Comparison of ENCODE assay signal across 10 mouse cellular contexts in the genomic region with DNA sequence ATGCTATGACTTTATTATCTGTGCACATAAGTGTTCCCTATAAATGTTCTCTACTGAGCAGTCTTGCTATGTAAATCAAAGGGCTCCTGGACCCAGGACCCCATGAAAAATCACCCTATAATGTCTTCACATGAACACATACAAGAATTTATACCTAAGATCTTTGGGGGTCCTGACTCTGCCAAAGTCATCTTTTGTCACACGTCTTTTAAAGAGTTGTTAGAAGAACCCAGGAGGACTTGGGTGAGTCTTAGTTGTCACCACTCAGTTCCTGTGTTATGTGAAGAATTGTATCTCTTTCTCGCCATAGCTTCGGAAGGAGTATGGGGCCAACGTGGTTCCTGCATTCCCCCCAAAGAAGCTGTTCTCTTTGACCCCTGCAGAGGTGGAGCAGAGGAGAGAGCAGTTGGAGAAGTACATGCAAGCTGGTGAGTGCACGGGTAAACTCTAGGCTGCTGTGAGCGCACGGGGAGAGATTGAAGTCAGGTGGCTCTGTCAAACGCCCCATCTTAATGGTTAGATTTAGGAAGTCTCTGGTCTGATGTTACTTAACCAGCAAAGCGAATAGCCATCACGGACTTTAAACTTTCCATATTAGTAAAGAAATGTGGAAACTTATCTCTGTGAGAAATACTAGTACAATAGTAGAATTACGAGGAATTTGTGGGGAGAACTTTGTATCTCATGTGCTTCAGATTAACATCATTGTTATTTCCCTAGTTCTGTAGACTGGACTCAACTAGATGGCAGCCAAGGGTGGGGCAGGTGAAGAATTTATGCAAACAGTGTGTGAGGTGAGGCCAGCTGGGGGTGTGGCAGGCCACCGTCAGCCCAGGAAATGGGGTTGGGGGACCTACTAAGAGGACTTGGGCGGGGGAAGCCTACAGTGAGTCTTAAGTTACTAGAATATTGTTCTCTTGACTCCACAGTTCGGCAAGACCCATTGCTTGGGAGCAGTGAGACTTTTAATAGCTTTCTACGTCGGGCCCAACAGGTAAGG. TPM values are rescaled to one million over a fixed set of nuclear protein-coding genes. Genes with fewer than 3 reads are reported as not detected.
DNase-seq lines count a peak whose midpoint lies in the region; ATAC-seq and TF ChIP-seq lines count a peak whose summit lies in the region.
"Had no signal": no experiment of that assay in that cellular context is flagged by ENCODE, and none has a peak within 500 bp of the region (broad histone marks: within the 10 kb centered on the region; RNA-seq: fewer than 3 reads in every experiment).

No protein-coding gene starts in this region.

- no peaks in the 10 kb centered on the region for H3K9me3 ChIP-seq in forebrain, embryonic 11.5 days (ENCODE audit: control insufficient read depth, low read length)
- no peaks in the 10 kb centered on the region for H3K9me3 ChIP-seq in forebrain, postnatal 0 days (ENCODE audit: low read length)
- no peaks in the 10 kb centered on the region for H3K9me3 ChIP-seq in megakaryocyte, embryonic 14.5 days
- no peaks in the 10 kb centered on the region for H3K9me3 ChIP-seq in liver, embryonic 13.5 days (replicated peaks)
- H3K9me3 ChIP-seq in stomach, postnatal 0 days (ENCODE audit: control insufficient read depth, low read length) = no peaks in the 10 kb centered on the region

- 94% methylated on average over 16 of the region's 16 CpGs for WGBS in forebrain, embryonic 11.5 days
- 93% methylated on average over 16 of the region's 16 CpGs for WGBS in forebrain, postnatal 0 days
- 84% methylated on average over 16 of the region's 16 CpGs for WGBS in liver, embryonic 13.5 days (ENCODE audit: insufficient replicate concordance)
- 82% methylated on average over 16 of the region's 16 CpGs for WGBS in stomach, postnatal 0 days

- no peak for DNase-seq in forebrain, embryonic 11.5 days (ENCODE audit: low spot score)
- no peak for DNase-seq in forebrain, postnatal 0 days
- DNase-seq in liver, embryonic 13.5 days = no peak
- DNase-seq in stomach, postnatal 0 days (ENCODE audit: low spot score) = peak; percentile 60
- no peak for DNase-seq in right cerebral cortex, postnatal 36 days (ENCODE audit: low spot score in 2 of 2)
- DNase-seq in yolk sac, embryonic 10.5 days (ENCODE audit: low spot score) = no peak
- DNase-seq: B cell, adult 2 months; right cerebral cortex, postnatal 4 days had no signal

- H3K36me3 ChIP-seq in forebrain, embryonic 11.5 days (ENCODE audit: control insufficient read depth, insufficient read depth, low read length) = peaks cover 22% of the 10 kb centered on the region; the same call in 1 of the 2 replicates
- peaks cover 66% of the 10 kb centered on the region for H3K36me3 ChIP-seq in forebrain, postnatal 0 days (ENCODE audit: insufficient read depth)
- H3K36me3 ChIP-seq in megakaryocyte, embryonic 14.5 days (replicated peaks; ENCODE audit: low read length) = peaks cover 74% of the 10 kb centered on the region
- H3K36me3 ChIP-seq in liver, embryonic 13.5 days = peaks cover 72% of the 10 kb centered on the region
- H3K36me3 ChIP-seq in stomach, postnatal 0 days (ENCODE audit: control insufficient read depth, insufficient read depth, low read length) = peaks cover 44% of the 10 kb centered on the region

- no peak for ATAC-seq in forebrain, embryonic 11.5 days (replicated peaks; ENCODE audit: low FRiP score)
- ATAC-seq in forebrain, postnatal 0 days = no peak
- ATAC-seq in megakaryocyte, adult 5-6 weeks (ENCODE audit: poor library complexity, severe bottlenecking) = no peak
- no peak for ATAC-seq in liver, embryonic 13.5 days (ENCODE audit: low read depth)
- ATAC-seq in stomach, postnatal 0 days (ENCODE audit: low FRiP score, low TSS enrichment) = no peak

- no peak overlapping the region for H3K9ac ChIP-seq in forebrain, embryonic 11.5 days (ENCODE audit: low read length)
- H3K9ac ChIP-seq in forebrain, postnatal 0 days = no peak overlapping the region
- peak overlapping the region; percentile 91 for H3K9ac ChIP-seq in liver, embryonic 13.5 days
- H3K9ac ChIP-seq in stomach, postnatal 0 days (ENCODE audit: low read length) = no peak overlapping the region

- TF ChIP-seq EP300 in stomach, postnatal 0 days (optimal IDR thresholded peaks at IDR 0.05) = no peak

- H3K4me3 ChIP-seq in forebrain, embryonic 11.5 days (ENCODE audit: low read depth, low read length) = peak overlapping the region; percentile 83
- no peak overlapping the region for H3K4me3 ChIP-seq in forebrain, postnatal 0 days (ENCODE audit: low read depth, low read length)
- peak overlapping the region; percentile 99 for H3K4me3 ChIP-seq in megakaryocyte, embryonic 14.5 days (replicated peaks)
- H3K4me3 ChIP-seq in liver, embryonic 13.5 days (replicated peaks) = peak overlapping the region; percentile 82
- no peak overlapping the region for H3K4me3 ChIP-seq in stomach, postnatal 0 days (ENCODE audit: low read depth, low read length)

- peak overlapping the region; percentile 77; the same call in 1 of the 2 replicates for H3K4me2 ChIP-seq in forebrain, embryonic 11.5 days (ENCODE audit: low read depth, low read length, severe bottlenecking)
- H3K4me2 ChIP-seq in forebrain, postnatal 0 days (ENCODE audit: low read depth) = no peak overlapping the region
- peak overlapping the region; percentile 75 for H3K4me2 ChIP-seq in liver, embryonic 13.5 days
- no peak overlapping the region for H3K4me2 ChIP-seq in stomach, postnatal 0 days (replicated peaks; ENCODE audit: low read depth)

- H3K27ac ChIP-seq in forebrain, embryonic 11.5 days (ENCODE audit: low read depth, low read length) = no peak overlapping the region
- H3K27ac ChIP-seq in forebrain, postnatal 0 days (ENCODE audit: low read depth, low read length) = no peak overlapping the region
- H3K27ac ChIP-seq in liver, embryonic 13.5 days = peak overlapping the region; percentile 87; the same call in 1 of the 2 replicates
- no peak overlapping the region; the same call in 1 of the 2 replicates for H3K27ac ChIP-seq in stomach, postnatal 0 days (replicated peaks)

- no peak for TF ChIP-seq CTCF in forebrain, postnatal 0 days (IDR thresholded peaks at IDR 0.05; ENCODE audit: low read depth)
- TF ChIP-seq CTCF in stomach, postnatal 0 days (IDR thresholded peaks at IDR 0.05; ENCODE audit: low read depth) = no peak

- 0 out of 2 replicates have a peak, but pooled peaks cover 3% of the 10 kb centered on the region for H3K4me1 ChIP-seq in forebrain, embryonic 11.5 days (replicated peaks; ENCODE audit: control insufficient read depth, insufficient read depth, low read length)
- peaks cover 10% of the 10 kb centered on the region for H3K4me1 ChIP-seq in forebrain, postnatal 0 days (ENCODE audit: insufficient read depth)
- peaks cover 79% of the 10 kb centered on the region for H3K4me1 ChIP-seq in megakaryocyte, embryonic 14.5 days
- H3K4me1 ChIP-seq in liver, embryonic 13.5 days (replicated peaks) = peaks cover 42% of the 10 kb centered on the region
- 0 out of 2 replicates have a peak, but pooled peaks cover 3% of the 10 kb centered on the region for H3K4me1 ChIP-seq in stomach, postnatal 0 days (replicated peaks; ENCODE audit: control insufficient read depth, insufficient read depth)

- H3K27me3 ChIP-seq in forebrain, embryonic 11.5 days (ENCODE audit: control insufficient read depth, insufficient read depth, low read length) = no peaks in the 10 kb centered on the region
- no peaks in the 10 kb centered on the region for H3K27me3 ChIP-seq in forebrain, postnatal 0 days (ENCODE audit: insufficient read depth, low read length)
- no peaks in the 10 kb centered on the region for H3K27me3 ChIP-seq in megakaryocyte, embryonic 14.5 days (replicated peaks)
- H3K27me3 ChIP-seq in liver, embryonic 13.5 days = no peaks in the 10 kb centered on the region
- no peaks in the 10 kb centered on the region for H3K27me3 ChIP-seq in stomach, postnatal 0 days (ENCODE audit: control insufficient read depth, insufficient read depth, low read length)

RNA-seq across cellular contexts. Expression of gene Eif2b4, which starts 1.6 kb away (rescaled TPM):
- polyA plus RNA-seq in forebrain, embryonic 11.5 days (2014; fragmentation: Nextera tagmentation; extraction: Ambion mirVana) = 68.8 and 83.8 TPM in 2 replicates
- 45.3 and 70.8 TPM in 2 replicates for total RNA-seq in forebrain, postnatal 0 days (2014; rRNA removed)
- 76.6 and 95.3 TPM in 2 replicates for polyA plus RNA-seq in forebrain, postnatal 0 days (2015; fragmentation: Nextera tagmentation; extraction: Ambion mirVana)
- polyA plus RNA-seq in megakaryocyte, embryonic 14.5 days (2012; ENCODE audit: insufficient read depth, low replicate concordance) = 92.1 and 146 TPM in 2 replicates
- total RNA-seq in megakaryocyte, adult 5-6 weeks (2015) = 21.9 and 25.2 TPM in 2 replicates
- total RNA-seq in megakaryocyte, adult 5-6 weeks (2017) = 21.3 and 31.5 TPM in 2 replicates
- polyA plus RNA-seq in liver, embryonic 13.5 days (2015; fragmentation: Nextera tagmentation; extraction: Ambion mirVana) = 57.1 and 64.0 TPM in 2 replicates
- 44.2 and 47.7 TPM in 2 replicates for polyA plus RNA-seq in stomach, postnatal 0 days (2015; fragmentation: Nextera tagmentation; extraction: Ambion mirVana)

RNA-seq across cellular contexts. Expression of gene Snx17, which starts 1.8 kb away (rescaled TPM):
- 142 and 144 TPM in 2 replicates for polyA plus RNA-seq in forebrain, embryonic 11.5 days (2014; fragmentation: Nextera tagmentation; extraction: Ambion mirVana)
- 91.6 and 104 TPM in 2 replicates for total RNA-seq in forebrain, postnatal 0 days (2014; rRNA removed)
- 96.9 and 108 TPM in 2 replicates for polyA plus RNA-seq in forebrain, postnatal 0 days (2015; fragmentation: Nextera tagmentation; extraction: Ambion mirVana)
- 5.4 and 54.1 TPM in 2 replicates for polyA plus RNA-seq in megakaryocyte, embryonic 14.5 days (2012; ENCODE audit: insufficient read depth, low replicate concordance)
- total RNA-seq in megakaryocyte, adult 5-6 weeks (2015) = 52.3 and 65.5 TPM in 2 replicates
- 33.4 and 45.2 TPM in 2 replicates for total RNA-seq in megakaryocyte, adult 5-6 weeks (2017)
- 49.6 and 49.7 TPM in 2 replicates for polyA plus RNA-seq in liver, embryonic 13.5 days (2015; fragmentation: Nextera tagmentation; extraction: Ambion mirVana)
- 80.3 and 83.2 TPM in 2 replicates for polyA plus RNA-seq in stomach, postnatal 0 days (2015; fragmentation: Nextera tagmentation; extraction: Ambion mirVana)

RNA-seq across cellular contexts. Expression of gene Zfp513, which starts 7.3 kb away (rescaled TPM):
- 10.0 TPM in 2 replicates for polyA plus RNA-seq in forebrain, embryonic 11.5 days (2014; fragmentation: Nextera tagmentation; extraction: Ambion mirVana)
- total RNA-seq in forebrain, postnatal 0 days (2014; rRNA removed) = 6.7 and 10.9 TPM in 2 replicates
- 10.8 and 11.8 TPM in 2 replicates for polyA plus RNA-seq in forebrain, postnatal 0 days (2015; fragmentation: Nextera tagmentation; extraction: Ambion mirVana)
- 34.2 and 67.1 TPM in 2 replicates for polyA plus RNA-seq in megakaryocyte, embryonic 14.5 days (2012; ENCODE audit: insufficient read depth, low replicate concordance)
- total RNA-seq in megakaryocyte, adult 5-6 weeks (2015) = 8.9 and 10.1 TPM in 2 replicates
- 7.2 and 8.1 TPM in 2 replicates for total RNA-seq in megakaryocyte, adult 5-6 weeks (2017)
- polyA plus RNA-seq in liver, embryonic 13.5 days (2015; fragmentation: Nextera tagmentation; extraction: Ambion mirVana) = 2.3 and 2.6 TPM in 2 replicates
- 4.8 and 5.3 TPM in 2 replicates for polyA plus RNA-seq in stomach, postnatal 0 days (2015; fragmentation: Nextera tagmentation; extraction: Ambion mirVana)

RNA-seq across cellular contexts. Expression of gene Gtf3c2, which starts 14.8 kb away (rescaled TPM):
- polyA plus RNA-seq in forebrain, embryonic 11.5 days (2014; fragmentation: Nextera tagmentation; extraction: Ambion mirVana) = 101 and 109 TPM in 2 replicates
- total RNA-seq in forebrain, postnatal 0 days (2014; rRNA removed) = 36.8 and 49.8 TPM in 2 replicates
- 36.2 and 52.9 TPM in 2 replicates for polyA plus RNA-seq in forebrain, postnatal 0 days (2015; fragmentation: Nextera tagmentation; extraction: Ambion mirVana)
- 9.1 and 15.0 TPM in 2 replicates for polyA plus RNA-seq in megakaryocyte, embryonic 14.5 days (2012; ENCODE audit: insufficient read depth, low replicate concordance)
- total RNA-seq in megakaryocyte, adult 5-6 weeks (2015) = 58.8 and 63.2 TPM in 2 replicates
- 43.0 and 43.1 TPM in 2 replicates for total RNA-seq in megakaryocyte, adult 5-6 weeks (2017)
- polyA plus RNA-seq in liver, embryonic 13.5 days (2015; fragmentation: Nextera tagmentation; extraction: Ambion mirVana) = 31.5 and 37.0 TPM in 2 replicates
- polyA plus RNA-seq in stomach, postnatal 0 days (2015; fragmentation: Nextera tagmentation; extraction: Ambion mirVana) = 19.9 and 25.1 TPM in 2 replicates

RNA-seq across cellular contexts. Expression of gene Gm29609, which starts 15.1 kb away (rescaled TPM):
- polyA plus RNA-seq in forebrain, embryonic 11.5 days (2014; fragmentation: Nextera tagmentation; extraction: Ambion mirVana) = 2.1 and 2.3 TPM in 2 replicates
- 6.4 and 9.3 TPM in 2 replicates for total RNA-seq in forebrain, postnatal 0 days (2014; rRNA removed)
- 1.4 and 2.1 TPM in 2 replicates for polyA plus RNA-seq in forebrain, postnatal 0 days (2015; fragmentation: Nextera tagmentation; extraction: Ambion mirVana)
- 7.0 and 7.9 TPM in 2 replicates for polyA plus RNA-seq in megakaryocyte, embryonic 14.5 days (2012; ENCODE audit: insufficient read depth, low replicate concordance)
- total RNA-seq in megakaryocyte, adult 5-6 weeks (2015) = 0.22 and 1.3 TPM in 2 replicates
- total RNA-seq in megakaryocyte, adult 5-6 weeks (2017) = 0.29 TPM in 1 of 2 replicates, not detected in the other
- 0.36 and 0.52 TPM in 2 replicates for polyA plus RNA-seq in liver, embryonic 13.5 days (2015; fragmentation: Nextera tagmentation; extraction: Ambion mirVana)
- polyA plus RNA-seq in stomach, postnatal 0 days (2015; fragmentation: Nextera tagmentation; extraction: Ambion mirVana) = 0.31 and 0.57 TPM in 2 replicates

Comparison
In these comparisons a context has a peak if more than half of its experiments do, and no peak if none do; other contexts are left out.
1. H3K4me2 ChIP-seq: peak in forebrain, embryonic 11.5 days (single experiment) and liver, embryonic 13.5 days (single experiment); none in forebrain, postnatal 0 days (single experiment) and stomach, postnatal 0 days (single experiment).
2. H3K4me3 ChIP-seq: peak in forebrain, embryonic 11.5 days (single experiment), megakaryocyte, embryonic 14.5 days (single experiment) and liver, embryonic 13.5 days (single experiment); none in forebrain, postnatal 0 days (single experiment) and stomach, postnatal 0 days (single experiment).